Mouse (Mus musculus) naive thymus-derived CD4-positive, alpha-beta T cell, adult 2 months (primary cell): ENCODE data around the gene Fsd1.

Source experiments
- DNase-seq: peaks from one replicate; pipeline ENCODE4 v3.0.0-alpha.2; 2011; ENCODE audit warnings: low read depth

The Fsd1 gene

GRCm38 (mm10) chr17:55963171-55963570 is 23.1 kb upstream of the Fsd1 start:
- no peak for DNase-seq

GRCm38 (mm10) chr17:55964496-55964895 is 21.8 kb upstream of the Fsd1 start:
- DNase-seq, result no peak

- DNase-seq, result no peak
Measured at GRCm38 (mm10) chr17:55964996-55965395, 21.3 kb upstream of the Fsd1 start.

- DNase-seq, result no peak
Measured at GRCm38 (mm10) chr17:55967186-55967585, 19.1 kb upstream of the Fsd1 start.

GRCm38 (mm10) chr17:55968210-55968609 is 18.1 kb upstream of the Fsd1 start:
- DNase-seq, result no peak

- DNase-seq, result no peak
Measured at GRCm38 (mm10) chr17:55969560-55969959, 16.7 kb upstream of the Fsd1 start.

GRCm38 (mm10) chr17:55969966-55970891 is 16.1 kb upstream of the Fsd1 start, which contains the start of gene Shd:
TSS of gene Shd (plus strand) at chr17:55970467.
- no peak for DNase-seq

GRCm38 (mm10) chr17:55971453-55971852 is 14.9 kb upstream of the Fsd1 start:
- no peak for DNase-seq

GRCm38 (mm10) chr17:55976255-55976862 is 9.9 kb upstream of the Fsd1 start:
- DNase-seq, result peak; percentile 82

- no peak for DNase-seq
Measured at GRCm38 (mm10) chr17:55977301-55977700, 9.0 kb upstream of the Fsd1 start.

- DNase-seq, result no peak
Measured at GRCm38 (mm10) chr17:55990278-55990898, 4.1 kb downstream of the Fsd1 start.

GRCm38 (mm10) chr17:55996007-55996406 is 9.7 kb downstream of the Fsd1 start:
- DNase-seq, result no peak

- no peak for DNase-seq
Measured at GRCm38 (mm10) chr17:55999794-56000499, 13.6 kb downstream of the Fsd1 start.

- no peak for DNase-seq
Measured at GRCm38 (mm10) chr17:56003000-56003399, 16.7 kb downstream of the Fsd1 start.

- peak; percentile 96 for DNase-seq
Measured at GRCm38 (mm10) chr17:56005415-56006061, 19.2 kb downstream of the Fsd1 start, which contains the start of the genes Stap2 and Mpnd. TSS of gene Stap2 (minus strand) at chr17:56005584. TSS of gene Mpnd (plus strand) at chr17:56005711.

- no peak for DNase-seq
Measured at GRCm38 (mm10) chr17:56006956-56007355, 20.6 kb downstream of the Fsd1 start.

- peak; percentile 29 for DNase-seq
Measured at GRCm38 (mm10) chr17:56007444-56008355, 21.4 kb downstream of the Fsd1 start.

GRCm38 (mm10) chr17:56008356-56009087 is 22.2 kb downstream of the Fsd1 start:
- peak; percentile 93 for DNase-seq

- peak; percentile 92 for DNase-seq
Measured at GRCm38 (mm10) chr17:56009088-56009961, 23.0 kb downstream of the Fsd1 start.
